Mouse (Mus musculus): Measurements from ENCODE around the gene Arhgef28. TPM values are rescaled to one million over a fixed set of nuclear protein-coding genes. Genes with fewer than 3 reads are reported as not detected.

The Arhgef28 gene
- polyA plus RNA-seq, 1 experiment: 8.7 TPM

GRCm38 (mm10) chr13:98138786-98139185 is 67.5 kb downstream of the Arhgef28 start:
- no peak overlapping the region for H3K27ac ChIP-seq (ENCODE audit: insufficient read depth, low read length)
- H3K4me1 ChIP-seq (ENCODE audit: control insufficient read depth, insufficient read depth, low read length): peaks cover 2% of the 10 kb centered on the region; the same call in 1 of the 2 replicates
- no peaks in the 10 kb centered on the region for H3K27me3 ChIP-seq (ENCODE audit: control insufficient read depth, insufficient read depth, low read length)
- DNase-seq: no peak
- no peak overlapping the region for H3K4me3 ChIP-seq (replicated peaks; ENCODE audit: insufficient read depth, low read depth, low read length)
- WGBS: 47% methylated on average over 4 of the region's 4 CpGs
- TF ChIP-seq POLR2A (IDR thresholded peaks at IDR 0.05; ENCODE audit: borderline replicate concordance, insufficient read depth, low read length) (no peak), CTCF (IDR thresholded peaks at IDR 0.05; ENCODE audit: borderline replicate concordance, insufficient read depth, low read depth, low read length) (no peak)

GRCm38 (mm10) chr13:98135890-98136555 is 70.2 kb downstream of the Arhgef28 start:
- H3K4me1 ChIP-seq (ENCODE audit: control insufficient read depth, insufficient read depth, low read length): peaks cover 2% of the 10 kb centered on the region; the same call in 1 of the 2 replicates
- H3K4me3 ChIP-seq (replicated peaks; ENCODE audit: insufficient read depth, low read depth, low read length): no peak overlapping the region
- TF ChIP-seq CTCF (IDR thresholded peaks at IDR 0.05; ENCODE audit: borderline replicate concordance, insufficient read depth, low read depth, low read length) (no peak), POLR2A (IDR thresholded peaks at IDR 0.05; ENCODE audit: borderline replicate concordance, insufficient read depth, low read length) (no peak)
- WGBS: 30% methylated on average over 12 of the region's 12 CpGs
- no peak overlapping the region for H3K27ac ChIP-seq (ENCODE audit: insufficient read depth, low read length)
- DNase-seq: no peak
- no peaks in the 10 kb centered on the region for H3K27me3 ChIP-seq (ENCODE audit: control insufficient read depth, insufficient read depth, low read length)

GRCm38 (mm10) chr13:98132951-98133350 is 73.3 kb downstream of the Arhgef28 start:
- no peak overlapping the region for H3K27ac ChIP-seq (ENCODE audit: insufficient read depth, low read length)
- H3K4me3 ChIP-seq (replicated peaks; ENCODE audit: insufficient read depth, low read depth, low read length): no peak overlapping the region
- no peak for DNase-seq
- no peaks in the 10 kb centered on the region for H3K4me1 ChIP-seq (ENCODE audit: control insufficient read depth, insufficient read depth, low read length)
- H3K27me3 ChIP-seq (ENCODE audit: control insufficient read depth, insufficient read depth, low read length): no peaks in the 10 kb centered on the region
- WGBS: 78% methylated on average over 5 of the region's 5 CpGs
- TF ChIP-seq POLR2A (IDR thresholded peaks at IDR 0.05; ENCODE audit: borderline replicate concordance, insufficient read depth, low read length): no peak
- TF ChIP-seq CTCF (IDR thresholded peaks at IDR 0.05; ENCODE audit: borderline replicate concordance, insufficient read depth, low read depth, low read length): no peak

GRCm38 (mm10) chr13:98132264-98132663 is 74.0 kb downstream of the Arhgef28 start:
- H3K27me3 ChIP-seq (ENCODE audit: control insufficient read depth, insufficient read depth, low read length): no peaks in the 10 kb centered on the region
- 70% methylated on average over 6 of the region's 6 CpGs for WGBS
- no peak overlapping the region for H3K27ac ChIP-seq (ENCODE audit: insufficient read depth, low read length)
- H3K4me1 ChIP-seq (ENCODE audit: control insufficient read depth, insufficient read depth, low read length): no peaks in the 10 kb centered on the region
- TF ChIP-seq CTCF (IDR thresholded peaks at IDR 0.05; ENCODE audit: borderline replicate concordance, insufficient read depth, low read depth, low read length): no peak
- TF ChIP-seq POLR2A (IDR thresholded peaks at IDR 0.05; ENCODE audit: borderline replicate concordance, insufficient read depth, low read length): no peak
- DNase-seq: no peak
- no peak overlapping the region for H3K4me3 ChIP-seq (replicated peaks; ENCODE audit: insufficient read depth, low read depth, low read length)

- 65% methylated on average over 5 of the region's 5 CpGs for WGBS
- no peak for DNase-seq
- H3K4me1 ChIP-seq (ENCODE audit: control insufficient read depth, insufficient read depth, low read length): no peaks in the 10 kb centered on the region
- no peak overlapping the region for H3K27ac ChIP-seq (ENCODE audit: insufficient read depth, low read length)
- no peak overlapping the region for H3K4me3 ChIP-seq (replicated peaks; ENCODE audit: insufficient read depth, low read depth, low read length)
- no peaks in the 10 kb centered on the region for H3K27me3 ChIP-seq (ENCODE audit: control insufficient read depth, insufficient read depth, low read length)
- no peak for TF ChIP-seq POLR2A (IDR thresholded peaks at IDR 0.05; ENCODE audit: borderline replicate concordance, insufficient read depth, low read length)
These were observed 80.6 kb downstream of the Arhgef28 start for GRCm38 (mm10) chr13:98125666-98126065.

- no peak for TF ChIP-seq POLR2A (IDR thresholded peaks at IDR 0.05; ENCODE audit: borderline replicate concordance, insufficient read depth, low read length)
- TF ChIP-seq CTCF (IDR thresholded peaks at IDR 0.05; ENCODE audit: borderline replicate concordance, insufficient read depth, low read depth, low read length): no peak
- Histone ChIP-seq H3K27me3 (ENCODE audit: control insufficient read depth, insufficient read depth, low read length) (no peaks in the 10 kb centered on the region), H3K4me1 (ENCODE audit: control insufficient read depth, insufficient read depth, low read length) (no peaks in the 10 kb centered on the region), H3K27ac (ENCODE audit: insufficient read depth, low read length) (no peak overlapping the region), H3K4me3 (replicated peaks; ENCODE audit: insufficient read depth, low read depth, low read length) (no peak overlapping the region)
- DNase-seq: no peak
- WGBS: 71% methylated on average over 14 of the region's 14 CpGs
These were observed 82.0 kb downstream of the Arhgef28 start for GRCm38 (mm10) chr13:98124113-98124745.

- no peak for DNase-seq
- no peak overlapping the region for H3K4me3 ChIP-seq (replicated peaks; ENCODE audit: insufficient read depth, low read depth, low read length)
- no peaks in the 10 kb centered on the region for H3K4me1 ChIP-seq (ENCODE audit: control insufficient read depth, insufficient read depth, low read length)
- H3K27me3 ChIP-seq (ENCODE audit: control insufficient read depth, insufficient read depth, low read length): no peaks in the 10 kb centered on the region
- 53% methylated on average over 4 of the region's 4 CpGs for WGBS
- no peak overlapping the region for H3K27ac ChIP-seq (ENCODE audit: insufficient read depth, low read length)
- TF ChIP-seq CTCF (IDR thresholded peaks at IDR 0.05; ENCODE audit: borderline replicate concordance, insufficient read depth, low read depth, low read length) (no peak), POLR2A (IDR thresholded peaks at IDR 0.05; ENCODE audit: borderline replicate concordance, insufficient read depth, low read length) (no peak)
These were observed 83.5 kb downstream of the Arhgef28 start for GRCm38 (mm10) chr13:98122766-98123165.

- no peaks in the 10 kb centered on the region for H3K27me3 ChIP-seq (ENCODE audit: control insufficient read depth, insufficient read depth, low read length)
- WGBS: 65% methylated on average over 5 of the region's 5 CpGs
- TF ChIP-seq POLR2A (IDR thresholded peaks at IDR 0.05; ENCODE audit: borderline replicate concordance, insufficient read depth, low read length): no peak
- H3K4me3 ChIP-seq (replicated peaks; ENCODE audit: insufficient read depth, low read depth, low read length): no peak overlapping the region
- no peaks in the 10 kb centered on the region for H3K4me1 ChIP-seq (ENCODE audit: control insufficient read depth, insufficient read depth, low read length)
- H3K27ac ChIP-seq (ENCODE audit: insufficient read depth, low read length): no peak overlapping the region
- no peak for DNase-seq
These were observed 84.2 kb downstream of the Arhgef28 start for GRCm38 (mm10) chr13:98121993-98122392.
